Mouse (Mus musculus): ENCODE results near the gene Pcbd1.

DNA sequence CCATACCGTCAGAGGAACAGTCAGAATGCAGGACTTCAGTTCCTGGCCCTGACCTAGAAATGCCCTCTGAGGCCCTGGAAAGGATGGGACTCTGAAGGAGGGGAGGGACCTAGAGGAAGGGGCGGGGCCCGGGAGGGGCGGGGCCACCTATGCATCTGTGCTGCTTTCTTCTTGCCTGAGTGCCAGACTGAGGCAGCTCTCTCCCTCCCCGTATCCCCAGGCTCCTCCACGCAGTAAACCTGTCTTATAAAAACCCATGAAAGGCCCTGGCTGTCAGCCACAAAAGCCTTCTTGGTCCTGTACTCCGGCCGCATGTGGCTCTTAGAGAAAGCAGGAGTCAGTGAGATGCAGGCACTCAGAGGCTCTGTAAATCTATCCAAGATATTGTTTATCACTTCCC is 44.0 kb upstream of the Pcbd1 start:
- TF ChIP-seq POLR2A (IDR thresholded peaks at IDR 0.05; ENCODE audit: insufficient read depth, low read depth, low read length) (no peak), CTCF (IDR thresholded peaks at IDR 0.05) (no peak)

Measured in heart, adult 2 months (tissue).